Mouse (Mus musculus) intestine, postnatal 0 days (tissue): Measurements from ENCODE around the gene Ccdc58. TPM values are rescaled to one million over a fixed set of nuclear protein-coding genes. Genes with fewer than 3 reads are reported as not detected.

ENCODE experiments used
- ATAC-seq: fragments of 200-750 bp; cut with Nextera tagmentation; 2 replicates; pipeline ENCODE4 v1.8.0; 2017; ENCODE audit warnings: mild to moderate bottlenecking, moderate TSS enrichment, moderate library complexity
- H3K27ac ChIP-seq: fragments of 300-500 bp; sonication (generic); 2 replicates; pipeline ENCODE4 v1.5.1; 2014; ENCODE audit warnings: mild to moderate bottlenecking, low read depth, low read length, moderate library complexity
- H3K27me3 ChIP-seq: fragments of 300-500 bp; sonication (generic); replicated peaks from 2 replicates; pipeline ENCODE4 v1.6.1; 2014; ENCODE audit warnings: low read length, mixed read lengths; ENCODE audit not compliant: control insufficient read depth, insufficient read depth
- H3K36me3 ChIP-seq: fragments of 300-500 bp; sonication (generic); 2 replicates; pipeline ENCODE4 v1.6.1; 2014; ENCODE audit warnings: mild to moderate bottlenecking, moderate library complexity; ENCODE audit not compliant: control insufficient read depth, insufficient read depth
- H3K4me1 ChIP-seq: fragments of 300-500 bp; sonication (generic); replicated peaks from 2 replicates; pipeline ENCODE4 v1.6.1; 2014; ENCODE audit warnings: antibody characterized with exemption, low read length, mixed read lengths; ENCODE audit not compliant: control insufficient read depth, insufficient read depth
- H3K4me2 ChIP-seq: fragments of 300-500 bp; sonication (generic); replicated peaks from 2 replicates; pipeline ENCODE4 v1.6.1; 2014; ENCODE audit warnings: low read depth, mild to moderate bottlenecking, moderate library complexity
- H3K4me3 ChIP-seq: fragments of 300-500 bp; sonication (generic); 2 replicates; pipeline ENCODE4 v1.5.1; 2014; ENCODE audit warnings: low read depth, low read length
- H3K9ac ChIP-seq: fragments of 300-500 bp; sonication (generic); 2 replicates; pipeline ENCODE4 v1.6.1; 2014; ENCODE audit warnings: mild to moderate bottlenecking, low read depth, low read length
- H3K9me3 ChIP-seq: fragments of 300-500 bp; sonication (generic); 2 replicates; pipeline ENCODE4 v1.6.1; 2016; ENCODE audit warnings: mixed run types; ENCODE audit not compliant: control insufficient read depth
- CTCF ChIP-seq: sonication (generic); IDR thresholded peaks from 2 replicates; pipeline ENCODE4 v1.5.1; 2016; ENCODE audit warnings: low read depth, mild to moderate bottlenecking, control low read depth, antibody characterized with exemption, moderate library complexity
- WGBS: fragments of 180-500 bp; shearing (Covaris S2); extraction: QIAGEN DNeasy Blood & Tissue Kit; methylation state at CpG from one replicate; pipeline ENCODE4 v1.1.7; 2014; 5-methylcytosine and 5-hydroxymethylcytosine counted together
- polyA plus RNA-seq: library from polyadenylated mRNA; unstranded; fragments of >200 nt; fragmentation: Nextera tagmentation; extraction: Ambion mirVana; gene quantifications from 2 replicates; pipeline ENCODE4 v1.2.1, GENCODE M21; 2015

The Ccdc58 gene
- polyA plus RNA-seq, 1 experiment from 2014 or later: 64.6 TPM

DNA sequence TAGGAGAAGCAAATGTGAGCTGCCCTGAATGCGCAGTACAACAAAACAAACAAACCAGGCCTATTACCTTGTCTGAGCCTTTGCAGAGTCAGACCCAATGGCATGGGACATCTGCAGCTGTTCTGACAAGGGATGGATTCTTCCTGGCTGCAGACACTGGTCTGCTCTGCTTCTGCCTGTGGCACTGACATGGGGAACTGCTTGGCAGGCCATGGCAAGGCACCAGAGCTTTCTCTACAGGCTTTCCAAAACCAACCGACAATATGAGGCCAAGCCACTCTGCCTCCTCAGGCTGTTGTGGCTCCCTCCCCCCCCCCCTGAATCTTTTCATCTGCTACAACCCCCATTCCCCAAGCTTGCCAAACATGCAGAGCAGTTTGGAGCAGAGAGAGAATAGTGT, 8.2 kb upstream of the Ccdc58 start:
- no peak for TF ChIP-seq CTCF
- WGBS: 76% methylated on average over 2 of the region's 2 CpGs
- 0 out of 2 replicates have a peak, but pooled peaks cover 5% of the 10 kb centered on the region for H3K36me3 ChIP-seq
- H3K4me2 ChIP-seq: no peak overlapping the region
- no peak for ATAC-seq
- H3K27me3 ChIP-seq: no peaks in the 10 kb centered on the region
- 0 out of 2 replicates have a peak, but pooled peaks cover 6% of the 10 kb centered on the region for H3K4me1 ChIP-seq
- no peaks in the 10 kb centered on the region for H3K9me3 ChIP-seq
- H3K4me3 ChIP-seq: no peak overlapping the region
- no peak overlapping the region for H3K9ac ChIP-seq
- H3K27ac ChIP-seq: no peak overlapping the region

DNA sequence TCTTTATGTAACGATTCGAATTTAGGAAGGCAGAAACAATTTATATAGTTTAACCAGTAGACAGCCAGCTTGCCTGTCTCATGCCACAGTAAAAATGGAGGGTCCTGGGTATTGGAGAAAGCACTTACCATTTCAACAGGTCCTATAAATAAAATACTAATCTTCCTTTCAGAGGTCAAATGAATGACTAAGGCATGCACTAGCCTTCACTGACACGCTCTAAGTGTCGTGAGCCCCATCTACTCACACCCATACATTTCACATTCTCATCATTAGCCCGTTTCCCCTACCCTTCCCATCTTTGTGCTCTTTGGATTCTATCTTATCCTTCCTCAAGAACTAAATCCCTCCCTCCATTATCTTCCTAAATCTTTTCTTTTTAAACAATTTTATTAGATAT, 6.6 kb upstream of the Ccdc58 start:
- Histone ChIP-seq H3K4me3 (no peak overlapping the region), H3K36me3 (0 out of 2 replicates have a peak, but pooled peaks cover 5% of the 10 kb centered on the region), H3K9ac (no peak overlapping the region), H3K4me2 (no peak overlapping the region), H3K9me3 (no peaks in the 10 kb centered on the region), H3K4me1 (0 out of 2 replicates have a peak, but pooled peaks cover 6% of the 10 kb centered on the region), H3K27me3 (no peaks in the 10 kb centered on the region), H3K27ac (no peak overlapping the region)
- 81% methylated on average over 5 of the region's 5 CpGs for WGBS
- ATAC-seq: no peak
- TF ChIP-seq CTCF: no peak

DNA sequence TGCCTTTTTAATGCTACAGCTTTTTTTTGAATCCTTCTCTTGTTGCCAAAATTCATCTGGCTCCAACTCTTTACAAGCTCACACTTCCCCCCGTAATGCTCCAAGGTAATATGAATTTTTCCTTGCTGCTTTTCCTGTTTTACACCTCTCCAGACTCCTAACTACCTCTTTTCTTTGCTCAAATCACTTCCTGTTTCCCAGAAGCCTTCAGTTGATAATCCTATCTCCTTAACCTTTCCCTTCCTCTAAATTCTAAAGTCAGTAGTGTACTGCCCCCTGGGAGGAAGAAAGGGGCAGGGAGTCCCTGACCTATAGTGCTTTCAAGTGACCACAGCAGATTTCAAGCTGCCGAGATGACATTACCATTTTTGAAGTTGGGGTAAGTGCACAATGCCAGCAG, 3.8 kb upstream of the Ccdc58 start:
- Histone ChIP-seq H3K4me3 (no peak overlapping the region), H3K4me1 (0 out of 2 replicates have a peak, but pooled peaks cover 6% of the 10 kb centered on the region), H3K9me3 (no peaks in the 10 kb centered on the region), H3K27me3 (no peaks in the 10 kb centered on the region), H3K36me3 (no peaks in the 10 kb centered on the region), H3K4me2 (0 out of 2 replicates have a peak overlapping the region, but pooled peaks have one; percentile 3), H3K27ac (peak overlapping the region; percentile 15), H3K9ac (no peak overlapping the region)
- TF ChIP-seq CTCF: no peak
- no peak for ATAC-seq
- whole genome bisulfite sequencing: 61% methylated on average over 2 of the region's 2 CpGs

DNA sequence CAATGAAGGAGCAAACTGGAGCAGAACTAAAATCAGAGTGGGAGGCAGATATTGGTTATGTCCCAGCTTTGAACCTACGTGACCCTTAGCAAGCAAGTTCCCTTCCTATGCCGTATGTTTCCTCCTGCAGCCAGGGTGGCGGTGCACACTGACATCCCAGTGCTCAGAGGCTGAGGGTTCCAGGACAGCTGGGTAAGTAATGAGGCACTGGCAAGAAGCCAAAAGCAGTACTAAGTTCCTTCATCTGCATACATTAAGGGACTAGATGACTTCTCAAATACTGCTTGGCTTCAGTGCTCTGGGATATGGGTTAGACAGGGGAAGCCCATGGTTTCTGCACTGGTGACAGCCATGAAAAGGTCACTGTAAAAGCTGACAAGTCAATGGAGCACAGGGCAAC, 3.1 kb upstream of the Ccdc58 start:
- Histone ChIP-seq H3K36me3 (no peaks in the 10 kb centered on the region), H3K4me1 (0 out of 2 replicates have a peak, but pooled peaks cover 6% of the 10 kb centered on the region), H3K4me3 (no peak overlapping the region), H3K27me3 (no peaks in the 10 kb centered on the region), H3K4me2 (0 out of 2 replicates have a peak overlapping the region, but pooled peaks have one; percentile 74), H3K27ac (peak overlapping the region; percentile 15), H3K9ac (no peak overlapping the region), H3K9me3 (no peaks in the 10 kb centered on the region)
- TF ChIP-seq CTCF: no peak
- ATAC-seq: no peak
- WGBS: 32% methylated on average over 3 of the region's 3 CpGs

DNA sequence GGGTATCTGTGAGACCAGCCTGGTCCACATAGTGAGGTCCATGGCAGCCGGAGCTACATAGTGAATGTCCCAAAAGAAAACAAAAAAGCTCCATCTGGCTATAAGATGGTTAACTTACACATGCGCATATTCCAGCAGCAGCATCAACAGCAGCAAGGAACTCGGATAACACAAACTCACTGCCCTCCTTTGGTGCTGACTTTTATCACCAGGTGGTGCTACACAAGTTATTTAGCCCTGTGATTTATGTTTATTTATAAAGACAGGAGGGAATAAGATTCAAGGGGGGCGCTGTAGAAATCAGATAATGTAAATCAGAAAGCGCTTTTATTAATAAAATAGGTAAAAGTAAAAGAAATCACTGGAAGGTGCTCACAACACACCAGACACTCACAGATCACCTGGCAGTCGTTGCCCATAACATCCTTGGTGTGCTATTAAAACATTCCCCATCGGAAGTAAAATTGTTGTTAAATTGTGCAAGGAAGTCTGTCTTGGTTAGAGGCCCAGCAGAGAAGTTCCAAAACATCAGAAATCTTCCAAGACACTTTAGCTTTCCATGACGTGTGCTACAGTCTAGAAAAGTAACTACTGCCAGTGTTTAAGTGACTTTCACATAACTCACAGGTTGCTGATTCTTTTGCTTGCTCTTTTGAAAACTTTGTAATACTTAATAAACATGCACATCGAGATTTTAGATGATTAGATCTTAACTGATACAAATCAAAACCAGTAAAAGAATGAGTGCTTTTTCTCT, 1.5 kb upstream of the Ccdc58 start:
- Histone ChIP-seq H3K36me3 (no peaks in the 10 kb centered on the region), H3K4me1 (0 out of 2 replicates have a peak, but pooled peaks cover 6% of the 10 kb centered on the region), H3K4me3 (peak overlapping the region; percentile 89), H3K9me3 (no peaks in the 10 kb centered on the region), H3K27me3 (no peaks in the 10 kb centered on the region), H3K9ac (peak overlapping the region; percentile 76), H3K27ac (peak overlapping the region; percentile 31), H3K4me2 (peak overlapping the region; percentile 74)
- peak; percentile 44 for TF ChIP-seq CTCF
- no peak for ATAC-seq
- WGBS: 20% methylated on average over 9 of the region's 9 CpGs

DNA sequence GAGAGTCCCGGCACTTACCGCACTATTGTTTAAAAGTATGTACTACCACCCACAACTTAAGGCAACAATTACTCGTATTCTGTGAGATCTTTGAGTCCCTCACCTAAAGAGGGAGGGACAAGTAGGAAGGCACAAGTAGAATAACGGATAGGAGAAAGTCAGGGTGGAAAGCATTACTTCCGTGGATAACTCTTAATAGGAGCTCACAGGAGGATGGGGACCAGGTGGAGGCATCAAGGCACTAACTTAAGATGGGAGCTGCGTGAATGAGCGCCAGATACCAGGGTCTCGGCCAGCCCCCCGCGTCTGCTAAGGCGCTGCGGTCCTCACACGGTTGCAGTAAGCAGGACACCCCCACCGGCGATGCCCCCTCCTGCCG, 425 bp upstream of the Ccdc58 start:
- H3K4me3 ChIP-seq: peak overlapping the region; percentile 89
- H3K4me1 ChIP-seq: 0 out of 2 replicates have a peak, but pooled peaks cover 6% of the 10 kb centered on the region
- H3K9ac ChIP-seq: peak overlapping the region; percentile 76
- no peaks in the 10 kb centered on the region for H3K27me3 ChIP-seq
- H3K4me2 ChIP-seq: peak overlapping the region; percentile 74
- no peak for ATAC-seq
- WGBS: 0% methylated on average over 16 of the region's 16 CpGs
- TF ChIP-seq CTCF: no peak
- H3K36me3 ChIP-seq: no peaks in the 10 kb centered on the region
- peak overlapping the region; percentile 96 for H3K27ac ChIP-seq
- H3K9me3 ChIP-seq: no peaks in the 10 kb centered on the region
